Mouse (Mus musculus) common myeloid progenitor, adult 5-6 weeks (primary cell): ENCODE measurements at regions not wholly inside any gene's neighbourhood (a gene's known extent, or its start where the extent isn't known, plus 50 kb on each side); places are given as distances from the start of the nearest gene placed in this dataset.

ENCODE experiments used
- ATAC-seq: replicated peaks from 2 replicates; pipeline ENCODE4 v1.8.0; 2016; ENCODE audit warnings: low read depth, mild to moderate bottlenecking, moderate TSS enrichment, inconsistent platforms; ENCODE audit not compliant: poor library complexity, severe bottlenecking

DNA sequence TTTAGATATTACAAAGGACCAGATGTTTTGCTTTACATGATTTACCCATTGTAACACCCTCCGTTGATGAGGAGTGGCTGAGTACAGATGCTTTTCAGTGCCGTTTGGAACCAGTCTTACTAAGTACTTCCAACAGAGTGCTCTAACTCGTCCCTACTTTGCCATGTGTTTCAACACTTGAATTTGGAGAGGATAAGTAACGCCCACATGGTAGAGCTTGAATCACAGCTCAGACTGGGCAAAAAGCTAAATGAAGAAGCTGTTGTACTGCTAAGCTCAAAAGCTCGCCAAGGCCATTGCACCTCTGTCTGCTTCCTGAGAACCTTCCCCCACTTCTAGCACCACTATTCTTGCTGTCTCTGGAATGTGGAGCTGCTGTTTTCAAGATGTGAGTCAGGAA is 471.1 kb downstream of the Nfib start:
- no peak for ATAC-seq

DNA sequence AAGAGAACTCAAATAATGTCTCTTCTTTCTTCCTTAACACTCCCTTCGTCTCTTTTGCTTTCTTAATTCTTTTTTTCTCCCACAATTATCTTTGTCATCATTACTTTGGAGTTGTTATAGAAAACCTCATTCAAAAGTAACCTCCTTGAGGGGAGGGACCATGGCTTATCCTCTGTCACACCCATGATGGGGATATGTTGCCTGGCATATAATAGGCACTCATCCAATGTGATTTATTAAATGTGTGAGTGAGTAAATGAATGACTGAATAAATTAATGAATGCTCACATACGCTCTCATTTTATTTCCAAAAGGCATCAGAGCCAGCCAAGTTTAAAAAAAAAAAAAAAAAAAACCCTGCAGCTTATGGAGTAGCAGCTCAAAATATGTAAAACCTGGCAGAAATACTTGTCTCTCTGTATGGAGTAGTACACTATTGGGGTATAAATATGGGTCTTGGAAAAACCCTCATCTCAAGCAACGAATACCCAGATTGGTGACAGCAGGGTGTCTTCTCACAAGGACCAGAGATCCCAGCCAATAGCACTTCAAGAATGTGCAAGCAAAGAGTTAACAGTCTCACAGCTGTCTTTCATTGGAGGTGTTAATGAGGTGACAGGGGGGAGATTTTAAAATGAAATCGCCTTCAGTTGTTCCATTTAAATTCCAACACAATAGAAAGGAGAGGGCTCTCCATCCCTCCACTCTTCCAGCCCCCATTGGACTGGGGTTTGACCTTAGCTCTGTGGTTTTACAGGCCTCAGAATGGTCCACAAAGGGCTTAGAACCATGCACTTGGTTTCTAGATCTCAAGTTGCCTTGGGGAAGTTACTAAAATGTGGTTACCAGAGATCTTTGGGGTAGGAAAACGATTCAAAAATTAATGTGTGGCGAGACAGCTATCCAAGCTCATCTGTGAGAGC is 479.1 kb downstream of the Nfib start:
- no peak for ATAC-seq

DNA sequence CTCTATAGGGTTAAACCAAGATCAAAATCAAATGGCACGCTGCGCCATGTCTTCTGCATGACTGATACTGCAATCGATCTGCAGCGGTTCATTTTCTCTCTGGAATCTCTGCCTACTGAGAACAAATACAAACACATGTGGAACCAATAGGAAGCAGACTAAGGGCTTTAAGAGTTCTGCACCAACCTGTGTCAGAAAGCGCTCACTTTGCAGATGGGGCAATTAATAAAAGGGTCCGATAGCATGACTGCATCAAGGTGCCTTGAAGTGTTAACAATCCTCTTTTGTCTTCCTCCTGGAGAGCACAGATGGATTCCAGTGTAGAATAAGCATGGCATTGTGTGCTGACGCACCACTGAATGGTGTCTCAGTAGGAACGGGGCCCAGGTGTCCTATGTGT is 484.8 kb downstream of the Nfib start:
- no peak for ATAC-seq

GRCm38 (mm10) chr4:82220120-82220714 is 485.3 kb downstream of the Nfib start:
- no peak for ATAC-seq

DNA sequence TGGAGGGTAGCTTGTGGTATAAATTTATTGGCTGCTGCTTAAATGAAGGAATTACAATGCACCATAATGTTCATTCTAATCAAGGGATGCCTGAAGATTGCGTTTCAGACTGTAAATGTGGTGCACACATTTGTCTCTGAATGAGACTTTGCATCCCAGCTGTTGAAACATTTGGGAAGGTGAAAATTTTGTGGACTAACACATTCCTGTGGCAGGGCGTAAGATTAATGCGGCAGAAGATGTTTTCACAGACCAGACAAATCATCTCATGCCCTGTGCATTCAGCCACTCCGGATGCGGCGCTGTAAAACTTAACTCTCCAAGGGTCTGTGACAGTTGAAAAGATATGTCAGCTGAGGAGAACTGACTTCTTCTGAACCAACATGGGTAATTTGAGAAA is 486.9 kb downstream of the Nfib start:
- no peak for ATAC-seq

DNA sequence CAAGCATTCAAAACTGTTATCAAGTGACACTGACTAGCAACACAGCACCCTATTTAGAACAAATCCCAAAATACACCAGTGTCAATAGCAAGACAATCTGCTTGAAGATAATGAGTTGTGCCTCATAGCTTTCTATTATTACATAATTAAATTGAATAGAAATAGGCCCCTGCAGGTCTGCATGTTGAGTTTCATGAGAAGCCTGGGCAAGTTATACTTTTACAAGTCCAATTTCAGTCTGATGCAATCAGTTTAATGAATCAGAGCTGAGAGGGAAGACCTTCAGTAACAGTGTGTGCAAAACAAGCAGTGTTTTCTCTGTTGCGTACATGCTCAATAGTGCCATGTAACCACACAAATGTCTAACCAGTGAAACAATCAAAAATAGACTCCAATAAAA is 498.5 kb downstream of the Nfib start:
- ATAC-seq, result no peak

- no peak for ATAC-seq
These were observed 505.2 kb downstream of the Nfib start for GRCm38 (mm10) chr4:82200306-82200705.

- peak; percentile 74 for ATAC-seq
These were observed 506.4 kb downstream of the Nfib start for GRCm38 (mm10) chr4:82199118-82199517.

GRCm38 (mm10) chr4:82197611-82198010 is 507.9 kb downstream of the Nfib start:
- ATAC-seq, result no peak

GRCm38 (mm10) chr4:82196024-82196647 is 509.4 kb downstream of the Nfib start:
- peak; percentile 84 for ATAC-seq

DNA sequence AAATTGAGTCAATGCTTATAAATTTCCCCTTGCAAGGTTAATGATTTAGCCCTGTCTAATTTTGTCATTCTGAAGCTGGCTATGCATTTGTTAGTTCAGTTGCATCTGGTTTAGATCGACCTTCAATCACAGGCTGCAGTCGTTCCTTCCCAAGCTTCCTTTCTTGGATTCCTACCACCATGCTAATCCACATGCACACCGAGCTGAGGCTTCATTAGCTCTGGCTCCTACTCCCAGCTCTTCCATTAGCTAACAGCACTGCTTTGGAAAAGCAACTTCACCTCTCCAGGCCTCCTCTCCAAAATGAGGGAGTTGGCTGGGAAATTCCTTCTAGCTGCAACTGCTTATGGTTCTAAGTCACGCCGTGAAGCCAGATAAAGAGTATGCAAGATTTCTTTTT is 511.6 kb downstream of the Nfib start:
- no peak for ATAC-seq

DNA sequence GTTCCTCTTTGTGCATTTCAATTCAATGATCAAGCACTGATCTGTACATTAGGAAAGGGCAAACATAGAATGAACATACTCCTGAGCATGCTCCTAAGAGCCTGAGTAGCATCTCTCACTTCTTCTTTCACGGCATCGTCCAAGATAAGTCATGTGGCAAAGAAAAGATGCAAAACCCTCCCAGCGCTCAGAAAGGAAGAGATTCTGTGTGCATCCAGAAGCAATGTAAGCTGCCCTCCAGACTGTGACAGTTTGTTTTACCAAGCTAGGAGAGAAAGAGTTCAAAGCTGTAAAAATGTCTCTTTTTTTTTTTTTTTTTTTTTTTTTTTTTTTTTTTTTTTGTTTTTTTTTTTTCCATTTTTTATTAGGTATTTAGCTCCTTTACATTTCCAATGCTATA is 518.7 kb downstream of the Nfib start:
- ATAC-seq, result no peak

GRCm38 (mm10) chr4:82183974-82184373 is 521.6 kb downstream of the Nfib start:
- ATAC-seq, result no peak

- ATAC-seq, result no peak
These were observed 527.4 kb downstream of the Nfib start for GRCm38 (mm10) chr4:82178112-82178511.

DNA sequence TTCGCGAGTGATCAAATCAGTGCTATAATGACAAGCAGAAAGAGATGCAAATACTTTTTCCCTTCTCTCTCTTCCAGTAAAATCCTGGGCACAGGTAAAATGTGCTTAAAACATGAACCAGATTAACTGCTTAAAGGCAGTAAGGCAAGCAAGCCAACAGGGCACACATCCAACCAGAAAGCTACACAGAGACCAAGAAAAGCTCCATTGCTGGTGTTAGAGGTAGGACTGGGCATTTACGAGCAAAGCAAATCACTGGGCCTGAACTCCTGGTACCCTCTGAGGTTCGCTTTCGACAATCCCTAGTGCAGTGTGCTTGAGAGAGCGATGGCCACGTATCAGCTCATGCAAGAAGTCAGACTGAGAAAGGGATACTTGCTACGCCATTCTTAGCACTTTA is 528.8 kb downstream of the Nfib start:
- no peak for ATAC-seq

DNA sequence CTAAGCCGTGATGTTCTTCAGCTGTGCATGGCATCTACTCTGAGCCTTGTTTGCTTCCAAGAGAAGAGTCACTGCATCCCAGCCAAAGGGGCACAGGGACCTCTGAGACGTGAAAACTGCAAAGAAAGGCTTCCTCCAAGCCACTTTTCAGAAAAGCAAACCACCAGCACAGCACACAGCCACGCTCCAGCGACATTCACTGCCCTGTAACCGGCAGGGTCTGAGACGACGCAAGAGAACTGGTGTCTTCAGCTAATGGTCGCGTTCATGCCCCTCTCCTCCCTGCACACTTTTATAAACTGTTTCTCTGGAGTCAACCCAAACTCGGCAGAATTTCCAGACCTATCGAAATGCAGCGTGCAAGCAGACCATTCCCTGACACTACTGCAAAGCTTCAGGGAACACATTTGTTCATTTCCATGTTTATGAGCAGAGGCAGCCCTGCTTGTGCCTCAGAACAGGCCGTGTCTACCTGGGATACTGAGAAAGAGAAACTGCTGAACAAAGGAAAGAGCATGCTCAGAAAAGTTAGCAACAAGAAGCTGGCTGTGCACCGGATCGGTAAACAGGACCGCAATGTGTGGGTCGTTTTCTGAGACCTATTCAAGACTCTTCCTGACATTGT is 532.0 kb downstream of the Nfib start:
- ATAC-seq, result no peak

DNA sequence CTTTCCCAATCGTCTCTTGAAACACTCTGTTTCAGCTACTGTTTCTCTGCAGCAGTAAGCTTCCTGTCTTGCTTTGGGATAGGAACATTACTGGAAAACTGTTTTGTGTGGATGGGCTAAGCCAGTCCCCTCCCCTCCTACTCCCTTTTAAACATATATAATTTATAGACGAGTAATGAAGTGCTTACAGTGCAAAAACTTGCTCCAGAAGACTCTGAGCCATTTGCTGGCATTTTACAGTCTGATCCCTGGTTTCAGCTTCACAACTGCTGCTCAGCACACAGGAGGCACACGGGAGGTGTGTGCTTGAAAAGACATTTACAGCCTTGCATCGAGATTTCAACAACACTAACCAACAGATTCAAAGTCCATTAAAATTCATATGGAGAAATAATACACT is 534.6 kb downstream of the Nfib start:
- no peak for ATAC-seq

GRCm38 (mm10) chr4:82168032-82168431 is 537.5 kb downstream of the Nfib start:
- ATAC-seq, result no peak

- no peak for ATAC-seq
These were observed 538.2 kb downstream of the Nfib start for GRCm38 (mm10) chr4:82167396-82167795.

GRCm38 (mm10) chr4:82166826-82167225 is 538.7 kb downstream of the Nfib start:
- ATAC-seq, result no peak

DNA sequence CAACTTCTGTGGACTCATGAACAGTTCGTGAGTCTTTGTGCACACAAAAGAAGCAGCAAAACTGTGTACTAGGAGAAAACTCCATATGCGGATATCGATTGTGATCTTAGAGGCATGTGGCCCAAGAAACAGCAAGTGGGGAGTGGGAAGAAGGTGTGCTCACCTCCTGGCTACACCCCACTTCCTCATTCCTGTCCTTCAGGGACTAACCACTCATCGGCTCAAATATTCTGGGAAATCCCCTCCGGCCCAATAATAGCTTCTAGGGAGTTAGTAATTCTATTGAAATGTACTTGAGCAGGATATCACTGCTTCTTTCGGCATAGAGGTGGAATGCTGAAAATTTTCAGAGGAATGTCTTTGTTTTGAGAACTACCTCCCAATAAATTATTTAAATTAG is 539.5 kb downstream of the Nfib start:
- no peak for ATAC-seq
